Mouse (Mus musculus) MEL (cell line): ENCODE measurements at regions not wholly inside any gene's neighbourhood (a gene's known extent, or its start where the extent isn't known, plus 50 kb on each side); places are given as distances from the start of the nearest gene placed in this dataset.

Source experiments
- DNase-seq: peaks from one replicate; pipeline ENCODE4 v3.0.0; 2011; ENCODE audit warnings: low read depth, low spot score
- H3K27ac ChIP-seq: 2 replicates; pipeline ENCODE4 v1.5.1; 2012; ENCODE audit warnings: low read depth, mild to moderate bottlenecking, control low read depth, low read length, moderate library complexity; ENCODE audit not compliant: control insufficient read depth
- H3K27me3 ChIP-seq, 2 experiments: fragments of 150-350 bp in 1 of 2; sonication (generic) in 1 of 2; 2 replicates each; pipeline ENCODE4 v1.6.1; 2012; ENCODE audit warnings: low read length in 2 of 2, mild to moderate bottlenecking in 2 of 2, improper control_type of control experiment in 1 of 2, moderate library complexity in 1 of 2; ENCODE audit not compliant: insufficient read depth in 2 of 2, control insufficient read depth in 1 of 2
- H3K36me3 ChIP-seq, 2 experiments: 2 replicates each; pipeline ENCODE4 v1.6.1; 2012 to 2014; ENCODE audit warnings: low read length in 2 of 2, improper control_type of control experiment in 1 of 2, inconsistent platforms in 1 of 2, mild to moderate bottlenecking in 1 of 2; ENCODE audit not compliant: insufficient read depth in 2 of 2, control insufficient read depth in 1 of 2
- H3K4me1 ChIP-seq, 2 experiments: fragments of 150-350 bp in 1 of 2; sonication (generic) in 1 of 2; 2 replicates each; pipeline ENCODE4 v1.6.1; 2012; ENCODE audit warnings: low read length in 2 of 2, improper control_type of control experiment in 1 of 2, mild to moderate bottlenecking in 1 of 2; ENCODE audit not compliant: insufficient read depth in 2 of 2, control insufficient read depth in 1 of 2
- H3K4me3 ChIP-seq, 2 experiments: fragments of 150-350 bp in 1 of 2; sonication (generic) in 1 of 2; 2 replicates each; pipeline ENCODE4 v1.5.1; 2012; ENCODE audit warnings: low read depth in 2 of 2, low read length in 2 of 2, mild to moderate bottlenecking in 2 of 2, moderate library complexity in 2 of 2, control low read depth in 1 of 2, improper control_type of control experiment in 1 of 2; ENCODE audit not compliant: control insufficient read depth in 1 of 2, insufficient read depth in 1 of 2
- H3K79me2 ChIP-seq: 2 replicates; pipeline ENCODE4 v1.6.1; 2012; ENCODE audit warnings: mild to moderate bottlenecking, low read length, moderate library complexity; ENCODE audit not compliant: control insufficient read depth, poor library complexity, insufficient read depth
- H3K9ac ChIP-seq: 2 replicates; pipeline ENCODE4 v1.6.1; 2012; ENCODE audit warnings: low read depth, mild to moderate bottlenecking, control low read depth, low read length, moderate library complexity; ENCODE audit not compliant: control insufficient read depth, poor library complexity, severe bottlenecking
- H3K9me3 ChIP-seq: fragments of 150-350 bp; sonication (generic); replicated peaks from 2 replicates; pipeline ENCODE4 v1.6.1; 2012; ENCODE audit warnings: mild to moderate bottlenecking, low read length, improper control_type of control experiment, moderate library complexity; ENCODE audit not compliant: insufficient read depth
- BHLHE40 ChIP-seq: IDR thresholded peaks from 2 replicates; pipeline ENCODE4 v1.6.1; 2012; ENCODE audit warnings: low read depth, mild to moderate bottlenecking, inconsistent platforms, low read length, improper control_type of control experiment, borderline replicate concordance
- CHD1 ChIP-seq: IDR thresholded peaks from 2 replicates; pipeline ENCODE4 v1.6.1; 2012; ENCODE audit warnings: low read depth, mild to moderate bottlenecking, inconsistent platforms, low read length, improper control_type of control experiment
- CHD2 ChIP-seq: IDR thresholded peaks from 2 replicates; pipeline ENCODE4 v1.6.1; 2011; ENCODE audit warnings: low read length, improper control_type of control experiment
- CTCF ChIP-seq, 3 experiments: IDR thresholded peaks in 2 of 3; conservative IDR thresholded peaks in 1 of 3; 2 replicates each; pipeline ENCODE4 v1.5.1; 2011 to 2012; ENCODE audit warnings: low read length in 3 of 3, low read depth in 2 of 3, mild to moderate bottlenecking in 2 of 3, improper control_type of control experiment in 1 of 3, inconsistent platforms in 1 of 3, mixed read lengths in 1 of 3, moderate library complexity in 1 of 3; ENCODE audit not compliant: control insufficient read depth in 1 of 3, insufficient read depth in 1 of 3, poor library complexity in 1 of 3, severe bottlenecking in 1 of 3
- ELF1 ChIP-seq: IDR thresholded peaks from 2 replicates; pipeline ENCODE4 v1.6.1; 2014; ENCODE audit warnings: low read depth, mild to moderate bottlenecking, inconsistent platforms, low read length, improper control_type of control experiment, moderate library complexity
- EP300 ChIP-seq, 2 experiments: IDR thresholded peaks; 2 replicates each; pipeline ENCODE4 v1.6.1; 2011; ENCODE audit warnings: improper control_type of control experiment in 2 of 2, low read length in 2 of 2, low read depth in 1 of 2, mild to moderate bottlenecking in 1 of 2
- ETS1 ChIP-seq: IDR thresholded peaks from 2 replicates; pipeline ENCODE4 v1.6.1; 2012; ENCODE audit warnings: low read depth, mild to moderate bottlenecking, inconsistent platforms, low read length, improper control_type of control experiment, moderate library complexity
- GATA1 ChIP-seq: IDR thresholded peaks from 2 replicates; pipeline ENCODE4 v1.6.1; 2011; ENCODE audit warnings: low read depth, low read length, improper control_type of control experiment
- HCFC1 ChIP-seq: IDR thresholded peaks from 2 replicates; pipeline ENCODE4 v1.6.1; 2012; ENCODE audit warnings: low read depth, mild to moderate bottlenecking, inconsistent platforms, low read length, improper control_type of control experiment, moderate library complexity
- MAFK ChIP-seq: IDR thresholded peaks from 2 replicates; pipeline ENCODE4 v1.6.1; 2011; ENCODE audit warnings: low read depth, mild to moderate bottlenecking, low read length, improper control_type of control experiment, borderline replicate concordance
- MAX ChIP-seq: IDR thresholded peaks from 2 replicates; pipeline ENCODE4 v1.6.1; 2011; ENCODE audit warnings: low read length, improper control_type of control experiment
- MAZ ChIP-seq: IDR thresholded peaks from 2 replicates; pipeline ENCODE4 v1.6.1; 2012; ENCODE audit warnings: low read depth, mild to moderate bottlenecking, inconsistent platforms, low read length, improper control_type of control experiment
- MEF2A ChIP-seq: IDR thresholded peaks from 2 replicates; pipeline ENCODE4 v1.6.1; 2014; ENCODE audit warnings: low read depth, mild to moderate bottlenecking, inconsistent platforms, low read length, improper control_type of control experiment; ENCODE audit not compliant: poor library complexity, insufficient replicate concordance, severe bottlenecking; ENCODE audit errors: extremely low read depth
- MYB ChIP-seq: IDR thresholded peaks from 2 replicates; pipeline ENCODE4 v1.6.1; 2011; ENCODE audit warnings: mild to moderate bottlenecking, low read depth, low read length, improper control_type of control experiment
- MYC ChIP-seq: IDR thresholded peaks from 2 replicates; pipeline ENCODE4 v1.6.1; 2011; ENCODE audit warnings: low read depth, mild to moderate bottlenecking, low read length, improper control_type of control experiment, moderate library complexity
- NELFE ChIP-seq: IDR thresholded peaks from 2 replicates; pipeline ENCODE4 v1.6.1; 2011; ENCODE audit warnings: low read depth, low read length, improper control_type of control experiment
- NRF1 ChIP-seq: IDR thresholded peaks from 2 replicates; pipeline ENCODE4 v1.6.1; 2014; ENCODE audit warnings: low read depth, mild to moderate bottlenecking, inconsistent platforms, low read length, improper control_type of control experiment, moderate library complexity; ENCODE audit not compliant: poor library complexity, insufficient read depth, severe bottlenecking
- POLR2AphosphoS2 ChIP-seq: IDR thresholded peaks from 2 replicates; pipeline ENCODE4 v1.6.1; 2011; ENCODE audit warnings: low read length, improper control_type of control experiment
- RAD21 ChIP-seq: IDR thresholded peaks from 2 replicates; pipeline ENCODE4 v1.6.1; 2011; ENCODE audit warnings: mild to moderate bottlenecking, low read depth, low read length, improper control_type of control experiment
- SIN3A ChIP-seq: IDR thresholded peaks from 2 replicates; pipeline ENCODE4 v1.6.1; 2012; ENCODE audit warnings: low read length, improper control_type of control experiment, inconsistent platforms
- SMC3 ChIP-seq: IDR thresholded peaks from 2 replicates; pipeline ENCODE4 v1.6.1; 2011; ENCODE audit warnings: low read depth, low read length, improper control_type of control experiment
- UBTF ChIP-seq: IDR thresholded peaks from 2 replicates; pipeline ENCODE4 v1.6.1; 2012; ENCODE audit warnings: low read depth, mild to moderate bottlenecking, inconsistent platforms, low read length, improper control_type of control experiment, moderate library complexity, borderline replicate concordance; ENCODE audit not compliant: insufficient read depth
- USF2 ChIP-seq, 2 experiments: IDR thresholded peaks; 2 replicates each; pipeline ENCODE4 v1.6.1; 2011 to 2012; ENCODE audit warnings: improper control_type of control experiment in 2 of 2, low read length in 2 of 2, borderline replicate concordance in 1 of 2, inconsistent platforms in 1 of 2, low read depth in 1 of 2, mild to moderate bottlenecking in 1 of 2; ENCODE audit not compliant: insufficient read depth in 1 of 2
- ZKSCAN1 ChIP-seq: IDR thresholded peaks from 2 replicates; pipeline ENCODE4 v1.6.1; 2012; ENCODE audit warnings: low read depth, mild to moderate bottlenecking, inconsistent platforms, low read length, improper control_type of control experiment, moderate library complexity
- ZMIZ1 ChIP-seq: IDR thresholded peaks from 2 replicates; pipeline ENCODE4 v1.6.1; 2012; ENCODE audit warnings: low read depth, mild to moderate bottlenecking, inconsistent platforms, low read length, improper control_type of control experiment, moderate library complexity
- ZNF384 ChIP-seq: IDR thresholded peaks from 2 replicates; pipeline ENCODE4 v1.6.1; 2012; ENCODE audit warnings: low read depth, mild to moderate bottlenecking, inconsistent platforms, low read length, improper control_type of control experiment

DNA sequence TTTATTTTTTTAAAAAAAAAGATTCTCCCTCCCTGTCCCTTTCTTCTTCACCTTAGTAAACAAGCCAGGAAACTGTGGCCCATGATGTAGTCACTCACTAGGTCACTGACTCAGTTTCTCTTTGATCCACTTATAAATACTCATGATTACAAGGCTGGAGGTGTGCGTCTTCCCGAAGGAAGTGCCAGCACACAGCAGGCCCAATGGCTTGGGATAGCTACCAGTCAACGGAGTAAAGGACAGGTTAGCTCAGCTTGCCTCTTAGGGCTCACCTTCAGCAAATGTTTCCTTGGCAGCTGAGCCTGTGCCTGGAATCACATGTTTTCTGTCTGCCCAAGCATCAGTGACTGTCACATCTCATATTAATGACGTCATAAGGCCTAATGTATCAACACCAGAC is 230.8 kb upstream of the Npvf start:
- H3K9ac ChIP-seq = no peak overlapping the region
- H3K27me3 ChIP-seq = no peaks in the 10 kb centered on the region
- H3K9me3 ChIP-seq = no peaks in the 10 kb centered on the region
- TF ChIP-seq USF2 (IDR thresholded peaks at IDR 0.05; ENCODE audit: borderline replicate concordance in 1 of 2, insufficient read depth in 1 of 2, low read depth in 1 of 2, low read length in 2 of 2) (no peak), MYC (no peak), ZNF384 (no peak), SIN3A (no peak), CHD1 (no peak), CTCF (IDR thresholded peaks at IDR 0.05 in 2 of 3, conservative IDR thresholded peaks at IDR 0.05 in 1 of 3; ENCODE audit: control insufficient read depth in 1 of 3, insufficient read depth in 1 of 3, low read depth in 2 of 3, low read length in 3 of 3, poor library complexity in 1 of 3, severe bottlenecking in 1 of 3) (no peak), MAFK (no peak), HCFC1 (no peak), NELFE (no peak), GATA1 (no peak), ZMIZ1 (no peak), RAD21 (no peak), UBTF (no peak), POLR2AphosphoS2 (no peak), ZKSCAN1 (no peak), SMC3 (no peak), MEF2A (no peak), MAZ (no peak), BHLHE40 (no peak), MYB (no peak)
- no peaks in the 10 kb centered on the region for H3K36me3 ChIP-seq
- H3K4me3 ChIP-seq = no peak overlapping the region
- H3K79me2 ChIP-seq = no peaks in the 10 kb centered on the region
- H3K4me1 ChIP-seq = no peaks in the 10 kb centered on the region
- no peak overlapping the region for H3K27ac ChIP-seq
- DNase-seq = no peak

DNA sequence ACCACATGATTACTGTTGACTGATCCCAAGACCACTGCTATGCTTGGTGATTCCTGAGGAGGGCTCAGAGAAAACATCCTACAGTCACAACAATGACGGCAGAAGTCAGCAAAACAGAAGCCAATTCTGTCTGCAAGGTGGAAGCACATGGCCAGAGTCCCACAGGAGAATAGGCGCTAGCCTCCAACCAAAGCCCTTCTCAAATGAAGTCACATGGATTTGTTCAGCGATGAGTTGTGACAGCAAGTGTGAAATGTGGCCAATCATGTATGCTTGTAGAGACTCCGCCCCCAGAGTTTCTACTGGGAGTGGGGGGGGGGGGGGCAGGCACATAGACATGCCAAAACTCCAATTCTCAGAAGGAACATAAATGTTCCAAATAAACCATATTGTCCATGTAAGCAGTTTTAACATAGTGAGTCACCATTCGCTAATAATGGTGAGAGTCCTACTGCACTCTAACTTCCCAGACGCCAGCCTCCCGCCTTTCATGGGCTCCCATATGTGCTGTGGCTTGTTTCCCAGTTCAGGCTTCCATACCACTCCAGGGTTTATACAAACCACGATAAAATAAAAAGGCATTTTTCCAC is 231.6 kb upstream of the Npvf start:
- H3K9me3 ChIP-seq = no peaks in the 10 kb centered on the region
- no peaks in the 10 kb centered on the region for H3K79me2 ChIP-seq
- H3K27me3 ChIP-seq = no peaks in the 10 kb centered on the region
- no peak overlapping the region for H3K27ac ChIP-seq
- no peak for DNase-seq
- no peak overlapping the region for H3K9ac ChIP-seq
- H3K4me1 ChIP-seq = no peaks in the 10 kb centered on the region
- no peak overlapping the region for H3K4me3 ChIP-seq
- H3K36me3 ChIP-seq = no peaks in the 10 kb centered on the region
- no peak for TF ChIP-seq MAFK
- TF ChIP-seq CHD2 = no peak
- no peak for TF ChIP-seq MYB
- no peak for TF ChIP-seq GATA1
- TF ChIP-seq MAX = no peak
- TF ChIP-seq UBTF = no peak
- no peak for TF ChIP-seq MEF2A
- no peak for TF ChIP-seq EP300 (IDR thresholded peaks at IDR 0.05; ENCODE audit: low read depth in 1 of 2, low read length in 2 of 2)
- TF ChIP-seq NRF1 = no peak
- no peak for TF ChIP-seq ETS1
- no peak for TF ChIP-seq ELF1
- TF ChIP-seq POLR2AphosphoS2 = no peak
